Mouse (Mus musculus) thymus, adult 2 months (tissue): ENCODE results near the gene Mindy1. TPM values are rescaled to one million over a fixed set of nuclear protein-coding genes. Genes with fewer than 3 reads are reported as not detected.

ENCODE experiments used
- DNase-seq: peaks from one replicate; pipeline ENCODE4 v3.0.0; 2021
- H3K27ac ChIP-seq: fragments of 200-500 bp; 2 replicates; pipeline ENCODE4 v1.5.1; 2012; ENCODE audit warnings: low read length, control low read depth; ENCODE audit not compliant: control insufficient read depth, insufficient read depth
- H3K27me3 ChIP-seq: fragments of 200-500 bp; 2 replicates; pipeline ENCODE4 v1.6.1; 2012; ENCODE audit warnings: mild to moderate bottlenecking, low read length, moderate library complexity, mixed read lengths; ENCODE audit not compliant: control insufficient read depth, insufficient read depth
- H3K36me3 ChIP-seq: fragments of 200-500 bp; 2 replicates; pipeline ENCODE4 v1.6.1; 2012; ENCODE audit warnings: mild to moderate bottlenecking, low read length, moderate library complexity; ENCODE audit not compliant: control insufficient read depth, insufficient read depth
- H3K4me1 ChIP-seq: fragments of 200-500 bp; replicated peaks from 2 replicates; pipeline ENCODE4 v1.6.1; 2012; ENCODE audit warnings: low read length; ENCODE audit not compliant: control insufficient read depth, insufficient read depth
- H3K4me3 ChIP-seq: fragments of 200-500 bp; 2 replicates; pipeline ENCODE4 v1.5.1; 2012; ENCODE audit warnings: mild to moderate bottlenecking, low read length, control low read depth, moderate library complexity; ENCODE audit not compliant: control insufficient read depth, insufficient read depth
- CTCF ChIP-seq: fragments of 200-500 bp; IDR thresholded peaks from 2 replicates; pipeline ENCODE4 v1.5.1; 2012; ENCODE audit warnings: mild to moderate bottlenecking, control low read depth, low read length, moderate library complexity, borderline replicate concordance; ENCODE audit not compliant: control insufficient read depth, poor library complexity, insufficient read depth; ENCODE audit errors: extremely low read depth
- POLR2A ChIP-seq: fragments of 200-500 bp; IDR thresholded peaks from 2 replicates; pipeline ENCODE4 v1.6.1; 2012; ENCODE audit warnings: mild to moderate bottlenecking, low read length, control low read depth, moderate library complexity; ENCODE audit not compliant: control insufficient read depth, poor library complexity, insufficient read depth; ENCODE audit errors: extremely low read depth
- WGBS: fragments of 180-500 bp; shearing (Covaris S2); methylation state at CpG from one replicate; pipeline ENCODE4 v1.1.7; 2018; 5-methylcytosine and 5-hydroxymethylcytosine counted together
- polyA plus RNA-seq: library from polyadenylated mRNA; depleted of rRNA; stranded (reverse); fragments of >200 nt; gene quantifications from 2 replicates; pipeline ENCODE4 v1.2.3, GENCODE M21; 2012

Mindy1 gene
- polyA plus RNA-seq, 1 experiment: 50.4 TPM

- Histone ChIP-seq H3K27me3 (no peaks in the 10 kb centered on the region), H3K4me3 (no peak overlapping the region), H3K36me3 (peaks cover 5% of the 10 kb centered on the region; the same call in 1 of the 2 replicates), H3K27ac (no peak overlapping the region), H3K4me1 (peaks cover 17% of the 10 kb centered on the region)
- 98% methylated on average over 2 of the region's 2 CpGs for WGBS
- TF ChIP-seq CTCF (no peak), POLR2A (no peak)
- no peak for DNase-seq
Observed at GRCm38 (mm10) chr3:95292899-95293298, 11.8 kb downstream of the Mindy1 start.

GRCm38 (mm10) chr3:95293537-95293936 is 12.4 kb downstream of the Mindy1 start:
- 31% methylated on average over 11 of the region's 11 CpGs for WGBS
- Histone ChIP-seq H3K27me3 (no peaks in the 10 kb centered on the region), H3K4me3 (no peak overlapping the region), H3K27ac (no peak overlapping the region), H3K4me1 (peaks cover 17% of the 10 kb centered on the region), H3K36me3 (no peaks in the 10 kb centered on the region)
- no peak for TF ChIP-seq CTCF
- DNase-seq: no peak

GRCm38 (mm10) chr3:95294316-95294715 is 13.2 kb downstream of the Mindy1 start:
- H3K4me1 ChIP-seq: peaks cover 17% of the 10 kb centered on the region
- WGBS: 30% methylated on average over 7 of the region's 7 CpGs
- no peak for DNase-seq
- no peak overlapping the region for H3K27ac ChIP-seq
- no peaks in the 10 kb centered on the region for H3K36me3 ChIP-seq
- no peaks in the 10 kb centered on the region for H3K27me3 ChIP-seq
- no peak overlapping the region for H3K4me3 ChIP-seq
- TF ChIP-seq POLR2A: no peak
- TF ChIP-seq CTCF: no peak

GRCm38 (mm10) chr3:95294718-95295117 is 13.6 kb downstream of the Mindy1 start:
- WGBS: 73% methylated on average over 5 of the region's 5 CpGs
- Histone ChIP-seq H3K4me3 (no peak overlapping the region), H3K4me1 (peaks cover 17% of the 10 kb centered on the region), H3K27ac (no peak overlapping the region), H3K36me3 (no peaks in the 10 kb centered on the region), H3K27me3 (no peaks in the 10 kb centered on the region)
- DNase-seq: no peak
- TF ChIP-seq POLR2A (no peak), CTCF (no peak)

- TF ChIP-seq CTCF (no peak), POLR2A (no peak)
- Histone ChIP-seq H3K4me1 (peaks cover 17% of the 10 kb centered on the region), H3K27me3 (no peaks in the 10 kb centered on the region), H3K4me3 (no peak overlapping the region), H3K36me3 (no peaks in the 10 kb centered on the region), H3K27ac (no peak overlapping the region)
- 87% methylated on average over 11 of the region's 11 CpGs for WGBS
- no peak for DNase-seq
Observed at GRCm38 (mm10) chr3:95295321-95296102, 14.4 kb downstream of the Mindy1 start.

DNA sequence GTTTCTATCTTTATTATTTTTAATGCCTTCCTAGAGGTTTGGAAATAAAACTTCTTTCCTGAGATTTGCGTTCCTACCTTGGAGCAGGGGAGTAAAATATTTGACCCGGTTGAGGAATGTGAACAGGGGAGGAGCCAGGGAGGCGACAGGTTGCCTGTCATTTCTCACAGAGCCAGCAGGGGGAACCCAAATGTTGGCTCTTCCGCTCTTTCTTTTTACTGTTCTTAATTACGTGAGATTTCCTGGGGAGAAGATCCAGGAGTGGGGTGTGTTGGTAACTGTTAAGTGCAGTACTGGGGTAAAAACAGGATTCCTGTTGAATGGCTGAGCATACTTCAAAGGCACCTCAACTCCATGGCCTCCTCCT is 14.9 kb downstream of the Mindy1 start:
- H3K4me3 ChIP-seq: no peak overlapping the region
- H3K36me3 ChIP-seq: no peaks in the 10 kb centered on the region
- WGBS: 15% methylated on average over 5 of the region's 5 CpGs
- TF ChIP-seq POLR2A (no peak), CTCF (no peak)
- H3K27me3 ChIP-seq: no peaks in the 10 kb centered on the region
- DNase-seq: peak; percentile 62
- H3K27ac ChIP-seq: no peak overlapping the region
- peaks cover 11% of the 10 kb centered on the region for H3K4me1 ChIP-seq

GRCm38 (mm10) chr3:95298018-95298417 is 16.9 kb downstream of the Mindy1 start:
- peaks cover 11% of the 10 kb centered on the region for H3K4me1 ChIP-seq
- no peak overlapping the region for H3K27ac ChIP-seq
- H3K27me3 ChIP-seq: no peaks in the 10 kb centered on the region
- DNase-seq: no peak
- no peaks in the 10 kb centered on the region for H3K36me3 ChIP-seq
- 95% methylated on average over 7 of the region's 7 CpGs for WGBS
- no peak overlapping the region for H3K4me3 ChIP-seq
- TF ChIP-seq CTCF (no peak), POLR2A (no peak)
